Mouse (Mus musculus): ENCODE measurements around the gene Nrf1. TPM values are rescaled to one million over a fixed set of nuclear protein-coding genes. Genes with fewer than 3 reads are reported as not detected.

The Nrf1 gene
- 10 to 100 TPM; 25.9 to 26.0 TPM for total RNA-seq (2021)
- long read RNA-seq, experiment 1, transcript Nrf1-211 (12 exons, 3,584 nt): minor isoform, 5 of 23 reads
- long read RNA-seq, experiment 1, transcript Nrf1-210 (12 exons, 3,295 nt): major isoform, 9 of 23 reads
- long read RNA-seq, experiment 1, partial matches to known transcripts: 2 of 23 reads
- long read RNA-seq, experiment 1, other reads (novel, unspliced or antisense): 5 of 23 reads
- long read RNA-seq, experiment 2, transcript Nrf1-211 (12 exons, 3,584 nt): minor isoform, 9 of 30 reads
- long read RNA-seq, experiment 2, transcript Nrf1-210 (12 exons, 3,295 nt): major isoform, 13 of 30 reads
- long read RNA-seq, experiment 2, partial matches to known transcripts: 2 of 30 reads
- long read RNA-seq, experiment 2, other reads (novel, unspliced or antisense): 5 of 30 reads

GRCm38 (mm10) chr6:30047271-30048162 lies at the start of gene Nrf1:
Gene Nrf1 (plus strand): TSS chr6:30047988.
- DNase-seq (ENCODE audit: low spot score in 2 of 2): peak; percentile 91 to 95
- H3K27ac ChIP-seq: peak within 1 kb of the TSS; percentile 100
- H3K4me3 ChIP-seq: peak within 1 kb of the TSS; percentile 95
- TF ChIP-seq CTCF (conservative IDR thresholded peaks at IDR 0.05): peak; percentile 66

GRCm38 (mm10) chr6:29998140-29998539 lies 49.6 kb upstream of the Nrf1 start:
- TF ChIP-seq CTCF (conservative IDR thresholded peaks at IDR 0.05): peak; percentile 52
- no peak overlapping the region for H3K4me3 ChIP-seq
- H3K27ac ChIP-seq: no peak overlapping the region
- DNase-seq (ENCODE audit: low spot score in 2 of 2): no peak

GRCm38 (mm10) chr6:29998771-29999170 lies 49.0 kb upstream of the Nrf1 start:
- TF ChIP-seq CTCF (conservative IDR thresholded peaks at IDR 0.05): no peak
- Histone ChIP-seq H3K27ac (no peak overlapping the region), H3K4me3 (no peak overlapping the region)
- DNase-seq (ENCODE audit: low spot score in 2 of 2): no peak

- DNase-seq (ENCODE audit: low spot score in 2 of 2): no peak
- TF ChIP-seq CTCF (conservative IDR thresholded peaks at IDR 0.05): no peak
- H3K4me3 ChIP-seq: no peak overlapping the region
- no peak overlapping the region for H3K27ac ChIP-seq
Observed at GRCm38 (mm10) chr6:30002628-30003027, 45.2 kb upstream of the Nrf1 start.

GRCm38 (mm10) chr6:30005851-30006250 lies 41.9 kb upstream of the Nrf1 start:
- no peak overlapping the region for H3K4me3 ChIP-seq
- no peak overlapping the region for H3K27ac ChIP-seq
- no peak for DNase-seq (ENCODE audit: low spot score in 2 of 2)
- no peak for TF ChIP-seq CTCF (conservative IDR thresholded peaks at IDR 0.05)

- TF ChIP-seq CTCF (conservative IDR thresholded peaks at IDR 0.05): no peak
- no peak overlapping the region for H3K27ac ChIP-seq
- H3K4me3 ChIP-seq: no peak overlapping the region
- no peak for DNase-seq (ENCODE audit: low spot score in 2 of 2)
Observed at GRCm38 (mm10) chr6:30009204-30009603, 38.6 kb upstream of the Nrf1 start.

- no peak for DNase-seq (ENCODE audit: low spot score in 2 of 2)
- no peak for TF ChIP-seq CTCF (conservative IDR thresholded peaks at IDR 0.05)
- Histone ChIP-seq H3K4me3 (no peak overlapping the region), H3K27ac (no peak overlapping the region)
Observed at GRCm38 (mm10) chr6:30013520-30013919, 34.3 kb upstream of the Nrf1 start.

- DNase-seq (ENCODE audit: low spot score in 2 of 2): no peak
- TF ChIP-seq CTCF (conservative IDR thresholded peaks at IDR 0.05): no peak
- Histone ChIP-seq H3K27ac (no peak overlapping the region), H3K4me3 (no peak overlapping the region)
Observed at GRCm38 (mm10) chr6:30014187-30014864, 33.5 kb upstream of the Nrf1 start.

- no peak for DNase-seq (ENCODE audit: low spot score in 2 of 2)
- H3K4me3 ChIP-seq: no peak overlapping the region
- TF ChIP-seq CTCF (conservative IDR thresholded peaks at IDR 0.05): no peak
- H3K27ac ChIP-seq: no peak overlapping the region
Observed at GRCm38 (mm10) chr6:30021241-30021640, 26.5 kb upstream of the Nrf1 start.

GRCm38 (mm10) chr6:30021656-30022055 lies 26.1 kb upstream of the Nrf1 start:
- DNase-seq (ENCODE audit: low spot score in 2 of 2): no peak
- no peak for TF ChIP-seq CTCF (conservative IDR thresholded peaks at IDR 0.05)
- no peak overlapping the region for H3K4me3 ChIP-seq
- no peak overlapping the region for H3K27ac ChIP-seq

- H3K27ac ChIP-seq: no peak overlapping the region
- H3K4me3 ChIP-seq: no peak overlapping the region
- no peak for TF ChIP-seq CTCF (conservative IDR thresholded peaks at IDR 0.05)
- no peak for DNase-seq (ENCODE audit: low spot score in 2 of 2)
Observed at GRCm38 (mm10) chr6:30026799-30027198, 21.0 kb upstream of the Nrf1 start.

- H3K4me3 ChIP-seq: no peak overlapping the region
- no peak for TF ChIP-seq CTCF (conservative IDR thresholded peaks at IDR 0.05)
- no peak for DNase-seq (ENCODE audit: low spot score in 2 of 2)
Observed at GRCm38 (mm10) chr6:30028358-30028757, 19.4 kb upstream of the Nrf1 start.

GRCm38 (mm10) chr6:30035112-30035511 lies 12.7 kb upstream of the Nrf1 start:
- DNase-seq (ENCODE audit: low spot score in 2 of 2): no peak
- H3K27ac ChIP-seq: no peak overlapping the region
- H3K4me3 ChIP-seq: no peak overlapping the region
- no peak for TF ChIP-seq CTCF (conservative IDR thresholded peaks at IDR 0.05)

More at GRCm38 (mm10) chr6:30028358-30028757, 19.4 kb upstream of the Nrf1 start:
- no peak overlapping the region for H3K27ac ChIP-seq

Measured in layer of hippocampus, adult 2 months (tissue).